Mouse (Mus musculus): ENCODE data around the gene Gsto2. TPM values are rescaled to one million over a fixed set of nuclear protein-coding genes. Genes with fewer than 3 reads are reported as not detected.

Gene Gsto2
- polyA plus RNA-seq, 1 experiment from 2014 or later = 0.99 TPM

DNA sequence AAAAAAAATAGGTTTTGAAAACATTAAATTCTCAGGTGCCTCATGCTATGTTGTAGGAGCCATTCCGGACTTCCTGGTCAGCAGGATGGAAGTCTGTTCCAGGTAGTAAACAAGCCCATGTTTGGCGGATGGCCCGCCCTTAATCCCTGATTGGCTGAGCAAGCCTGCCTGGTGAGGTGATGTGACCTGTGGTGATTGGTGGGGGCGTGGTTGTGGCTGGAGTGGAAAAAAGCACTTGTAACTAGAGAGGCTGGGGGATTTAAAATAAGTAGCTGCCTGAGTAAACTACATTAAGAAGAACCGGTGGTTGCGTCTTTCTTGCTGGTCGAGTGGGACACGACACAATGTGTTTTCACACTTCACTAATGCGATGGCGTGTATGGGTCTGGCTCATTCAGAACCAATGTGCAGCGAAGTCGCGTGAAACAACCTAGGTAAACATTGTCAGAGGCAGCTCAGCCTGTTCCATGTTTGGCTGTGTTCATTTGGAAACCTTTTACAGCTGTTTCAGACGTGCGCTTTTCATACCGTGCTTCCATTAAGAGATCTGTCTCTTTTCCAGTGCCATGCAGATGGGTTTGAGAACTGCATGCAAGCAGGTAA lies 69.4 kb downstream of the Gsto2 start:
- no peak overlapping the region for H3K27ac ChIP-seq (ENCODE audit: low read depth, low read length)
- no peaks in the 10 kb centered on the region for H3K9me3 ChIP-seq (ENCODE audit: control insufficient read depth, low read length)
- H3K4me2 ChIP-seq (ENCODE audit: low read depth) = no peak overlapping the region
- no peak for ATAC-seq (ENCODE audit: insufficient read depth, low FRiP score, low TSS enrichment)
- H3K27me3 ChIP-seq (ENCODE audit: control insufficient read depth, insufficient read depth, low read length) = no peaks in the 10 kb centered on the region
- H3K36me3 ChIP-seq (ENCODE audit: control insufficient read depth, insufficient read depth, low read length) = no peaks in the 10 kb centered on the region
- WGBS = 74% methylated on average over 16 of the region's 16 CpGs
- H3K4me1 ChIP-seq (ENCODE audit: control insufficient read depth, insufficient read depth, low read length) = peaks cover 6% of the 10 kb centered on the region
- H3K9ac ChIP-seq (ENCODE audit: low read length) = no peak overlapping the region
- H3K4me3 ChIP-seq (ENCODE audit: low read depth, low read length) = no peak overlapping the region
- no peak for DNase-seq (ENCODE audit: low spot score)

DNA sequence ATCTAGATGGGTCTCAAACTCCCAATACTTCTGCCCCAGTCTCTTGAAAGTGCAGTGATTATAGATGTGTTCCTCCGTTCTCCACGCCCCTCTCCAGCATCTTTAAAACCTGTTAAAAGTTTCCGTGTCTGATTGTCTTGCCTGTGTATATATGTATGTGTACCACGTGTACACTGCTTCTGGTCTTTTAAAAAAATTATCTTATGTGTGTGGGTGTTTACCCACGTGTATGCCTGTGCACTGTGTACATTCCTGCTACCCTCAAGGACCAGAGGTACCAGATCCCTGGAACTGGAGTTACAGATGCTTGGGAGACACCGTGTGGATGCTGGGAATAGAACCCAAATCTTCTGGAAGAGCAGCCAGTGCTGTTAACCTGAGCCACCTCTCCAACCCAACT lies 70.2 kb downstream of the Gsto2 start:
- no peak overlapping the region for H3K27ac ChIP-seq (ENCODE audit: low read depth, low read length)
- H3K4me3 ChIP-seq (ENCODE audit: low read depth, low read length) = no peak overlapping the region
- no peak for DNase-seq (ENCODE audit: low spot score)
- no peak overlapping the region for H3K9ac ChIP-seq (ENCODE audit: low read length)
- H3K27me3 ChIP-seq (ENCODE audit: control insufficient read depth, insufficient read depth, low read length) = no peaks in the 10 kb centered on the region
- no peaks in the 10 kb centered on the region for H3K36me3 ChIP-seq (ENCODE audit: control insufficient read depth, insufficient read depth, low read length)
- peaks cover 6% of the 10 kb centered on the region for H3K4me1 ChIP-seq (ENCODE audit: control insufficient read depth, insufficient read depth, low read length)
- WGBS = 86% methylated on average over 6 of the region's 6 CpGs
- ATAC-seq (ENCODE audit: insufficient read depth, low FRiP score, low TSS enrichment) = no peak
- no peak overlapping the region for H3K4me2 ChIP-seq (ENCODE audit: low read depth)
- H3K9me3 ChIP-seq (ENCODE audit: control insufficient read depth, low read length) = no peaks in the 10 kb centered on the region

Small RNA genes within 50 kb of the gene (microRNA-seq; reads per million reads assigned to microRNA genes)
- not detected for gene Gm22240

Other genes with a start within 250 kb of the Gsto2 start
- gene Col17a1, start 173.4 kb upstream of the Gsto2 start, polyA plus RNA-seq (2014; fragmentation: Nextera tagmentation; extraction: Ambion mirVana) = 0.25 and 0.64 TPM in 2 replicates
- 295 and 303 TPM in 2 replicates for gene Sfr1, start 133.9 kb upstream of the Gsto2 start, polyA plus RNA-seq (2014; fragmentation: Nextera tagmentation; extraction: Ambion mirVana)
- 130 and 136 TPM in 2 replicates for gene Gsto1, start 10.6 kb upstream of the Gsto2 start, polyA plus RNA-seq (2014; fragmentation: Nextera tagmentation; extraction: Ambion mirVana)
- 0.09 and 0.19 TPM in 2 replicates for gene Cfap43, start 53.8 kb downstream of the Gsto2 start, polyA plus RNA-seq (2014; fragmentation: Nextera tagmentation; extraction: Ambion mirVana)
- gene Itprip, start 53.8 kb downstream of the Gsto2 start, polyA plus RNA-seq (2014; fragmentation: Nextera tagmentation; extraction: Ambion mirVana) = 15.4 and 15.8 TPM in 2 replicates
- gene Cfap58, start 72.1 kb downstream of the Gsto2 start, polyA plus RNA-seq (2014; fragmentation: Nextera tagmentation; extraction: Ambion mirVana) = 0.11 TPM in 2 replicates